Mouse (Mus musculus): Measurements from ENCODE around the gene Ascc3. TPM values are rescaled to one million over a fixed set of nuclear protein-coding genes. Genes with fewer than 3 reads are reported as not detected.
A peak's percentile ranks its signal among the peaks of the same experiment; 100 is the strongest.

The Ascc3 gene
- polyA plus RNA-seq (2016; fragmentation: Nextera tagmentation; extraction: Ambion mirVana), result 20.4 and 26.0 TPM in 2 replicates

- H3K4me1 ChIP-seq (replicated peaks), result no peaks in the 10 kb centered on the region
- peak within 1 kb of the TSS; percentile 81 for H3K9ac ChIP-seq (replicated peaks)
- under 1% methylated on average over 79 of the region's 79 CpGs for WGBS
- no peaks in the 10 kb centered on the region for H3K36me3 ChIP-seq
- no peaks in the 10 kb centered on the region for H3K9me3 ChIP-seq
- H3K4me2 ChIP-seq, result peak within 1 kb of the TSS; percentile 63
- peak; percentile 99 for ATAC-seq (ENCODE audit: insufficient number of reproducible peaks, insufficient read depth, low FRiP score, low TSS enrichment, low read depth)
- H3K27ac ChIP-seq, result peak within 1 kb of the TSS; percentile 93
- no peaks in the 10 kb centered on the region for H3K27me3 ChIP-seq
- H3K4me3 ChIP-seq (replicated peaks), result peak within 1 kb of the TSS; percentile 75
Measured at GRCm38 (mm10) chr10:50592355-50593293, at the start of gene Ascc3. Ascc3 (plus strand) TSS chr10:50592669.

DNA sequence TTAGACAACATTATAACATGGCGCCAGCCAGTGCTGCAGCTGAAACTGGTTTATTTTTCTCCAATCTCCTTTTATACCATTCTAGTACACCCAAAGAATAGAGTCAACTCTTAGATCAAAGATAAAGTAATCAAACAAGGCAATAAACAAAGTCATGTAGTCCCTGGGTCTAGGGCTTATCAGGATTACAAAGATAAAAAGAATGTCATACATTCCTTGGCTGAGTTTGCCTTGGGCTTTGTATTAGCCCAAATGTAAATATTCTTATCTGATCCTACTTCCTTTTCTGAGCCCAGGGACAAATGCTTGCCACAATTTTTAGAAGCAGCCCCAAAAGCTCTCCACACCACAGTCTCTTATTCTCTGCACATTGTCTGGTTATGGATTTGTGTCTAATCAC lies 7.7 kb upstream of the Ascc3 start:
- Histone ChIP-seq H3K36me3 (no peaks in the 10 kb centered on the region), H3K9me3 (no peaks in the 10 kb centered on the region), H3K9ac (replicated peaks) (no peak overlapping the region), H3K27ac (no peak overlapping the region), H3K4me3 (replicated peaks) (no peak overlapping the region), H3K27me3 (no peaks in the 10 kb centered on the region), H3K4me1 (replicated peaks) (no peaks in the 10 kb centered on the region), H3K4me2 (no peak overlapping the region)
- no peak for ATAC-seq (ENCODE audit: insufficient number of reproducible peaks, insufficient read depth, low FRiP score, low TSS enrichment, low read depth)
- WGBS, result 73% methylated on average over 1 of the region's 1 CpGs

- H3K9ac ChIP-seq (replicated peaks), result no peak overlapping the region
- H3K4me1 ChIP-seq (replicated peaks), result no peaks in the 10 kb centered on the region
- WGBS, result 92% methylated on average over 1 of the region's 1 CpGs
- no peaks in the 10 kb centered on the region for H3K36me3 ChIP-seq
- H3K4me3 ChIP-seq (replicated peaks), result no peak overlapping the region
- no peaks in the 10 kb centered on the region for H3K27me3 ChIP-seq
- H3K4me2 ChIP-seq, result no peak overlapping the region
- no peak for ATAC-seq (ENCODE audit: insufficient number of reproducible peaks, insufficient read depth, low FRiP score, low TSS enrichment, low read depth)
- no peak overlapping the region for H3K27ac ChIP-seq
- no peaks in the 10 kb centered on the region for H3K9me3 ChIP-seq
Measured at GRCm38 (mm10) chr10:50586556-50586955, 5.9 kb upstream of the Ascc3 start.

DNA sequence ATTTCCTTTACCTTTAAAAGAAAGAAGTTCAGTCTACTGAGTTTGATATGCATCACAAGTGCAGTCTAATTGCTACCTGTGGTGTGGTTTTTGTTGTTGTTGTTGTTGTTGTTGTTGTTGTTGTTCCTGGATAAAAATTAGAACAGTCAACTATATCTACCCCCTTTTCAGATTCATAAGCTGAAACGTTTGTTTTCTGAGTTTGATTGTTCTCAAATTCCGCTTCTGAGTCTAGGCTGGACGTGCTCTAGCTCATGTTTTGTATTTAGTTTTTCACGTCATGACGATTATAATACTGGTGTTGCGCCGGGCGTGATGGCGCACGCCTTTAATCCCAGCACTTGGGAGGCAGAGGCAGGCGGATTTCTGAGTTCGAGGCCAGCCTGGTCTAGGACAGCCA lies 902 bp downstream of the Ascc3 start:
- ATAC-seq (ENCODE audit: insufficient number of reproducible peaks, insufficient read depth, low FRiP score, low TSS enrichment, low read depth), result no peak
- peak overlapping the region; percentile 75 for H3K4me3 ChIP-seq (replicated peaks)
- H3K9ac ChIP-seq (replicated peaks), result peak overlapping the region; percentile 81
- no peaks in the 10 kb centered on the region for H3K27me3 ChIP-seq
- H3K36me3 ChIP-seq, result no peaks in the 10 kb centered on the region
- H3K9me3 ChIP-seq, result no peaks in the 10 kb centered on the region
- 75% methylated on average over 12 of the region's 12 CpGs for WGBS
- H3K27ac ChIP-seq, result no peak overlapping the region
- H3K4me2 ChIP-seq, result peak overlapping the region; percentile 63
- H3K4me1 ChIP-seq (replicated peaks), result no peaks in the 10 kb centered on the region

DNA sequence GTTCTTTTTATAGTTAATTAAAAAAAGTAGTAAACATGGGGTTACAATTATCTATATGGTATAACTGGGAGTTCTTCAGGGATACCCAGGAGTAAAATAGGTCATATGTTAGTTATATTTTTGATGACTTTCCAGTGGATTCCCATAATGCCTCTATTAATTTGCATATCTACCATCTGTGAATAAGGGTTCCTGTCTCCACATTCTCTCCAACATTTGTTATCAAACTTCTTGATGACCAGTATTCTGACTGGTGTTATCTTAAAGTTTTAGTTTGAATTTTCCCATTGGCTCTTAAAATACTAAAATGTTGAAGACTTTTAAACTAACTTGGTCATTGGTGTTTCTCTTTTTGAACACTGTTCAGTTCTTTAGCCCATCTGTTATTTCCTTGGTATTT lies 2.9 kb downstream of the Ascc3 start:
- H3K9me3 ChIP-seq, result no peaks in the 10 kb centered on the region
- no peaks in the 10 kb centered on the region for H3K4me1 ChIP-seq (replicated peaks)
- no peak overlapping the region for H3K4me2 ChIP-seq
- no peak overlapping the region for H3K27ac ChIP-seq
- H3K9ac ChIP-seq (replicated peaks), result no peak overlapping the region
- no peaks in the 10 kb centered on the region for H3K27me3 ChIP-seq
- no peak overlapping the region for H3K4me3 ChIP-seq (replicated peaks)
- no peak for ATAC-seq (ENCODE audit: insufficient number of reproducible peaks, insufficient read depth, low FRiP score, low TSS enrichment, low read depth)
- no peaks in the 10 kb centered on the region for H3K36me3 ChIP-seq

DNA sequence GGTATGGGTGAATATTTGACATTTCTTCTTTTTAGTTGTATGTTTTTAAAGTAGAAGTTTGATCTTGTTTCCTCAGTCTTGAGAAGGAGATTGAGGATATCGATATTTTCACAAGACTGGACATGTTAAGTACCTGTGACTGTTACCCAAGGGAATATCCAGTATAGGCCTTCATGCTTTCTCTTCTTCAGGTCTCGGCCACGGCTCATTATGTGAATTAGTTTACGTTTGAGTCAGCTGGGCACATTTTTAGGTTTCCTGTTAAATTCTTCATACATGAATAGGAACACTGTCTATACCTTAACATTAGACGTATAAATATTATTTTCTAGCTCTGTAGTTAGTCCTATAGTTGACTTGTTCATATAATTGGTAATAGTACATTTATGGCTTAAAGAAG lies 12.4 kb downstream of the Ascc3 start:
- Histone ChIP-seq H3K9me3 (no peaks in the 10 kb centered on the region), H3K27ac (no peak overlapping the region), H3K4me1 (replicated peaks) (no peaks in the 10 kb centered on the region), H3K27me3 (no peaks in the 10 kb centered on the region), H3K4me2 (no peak overlapping the region), H3K36me3 (no peaks in the 10 kb centered on the region), H3K9ac (replicated peaks) (no peak overlapping the region), H3K4me3 (replicated peaks) (no peak overlapping the region)
- WGBS, result 84% methylated on average over 5 of the region's 5 CpGs
- ATAC-seq (ENCODE audit: insufficient number of reproducible peaks, insufficient read depth, low FRiP score, low TSS enrichment, low read depth), result no peak

DNA sequence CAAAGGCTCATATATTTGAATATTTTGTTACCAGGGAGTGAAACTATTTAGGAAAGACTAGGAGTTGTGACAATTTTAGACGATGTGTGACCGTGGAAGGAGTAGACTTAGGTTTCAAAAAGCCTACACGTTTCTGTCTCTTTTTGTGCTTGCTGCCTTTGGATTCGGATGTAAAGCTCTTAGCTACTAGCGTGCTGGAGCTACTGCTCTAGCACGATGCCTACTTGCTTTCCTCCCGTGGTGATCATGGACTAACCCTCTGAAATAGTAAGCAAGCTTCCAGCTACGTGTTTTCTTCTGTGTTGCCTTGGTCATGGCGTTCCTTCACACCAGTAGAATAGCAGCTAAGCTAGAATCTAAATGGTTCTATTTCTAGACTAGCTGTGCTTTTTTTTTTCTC lies 21.4 kb downstream of the Ascc3 start:
- Histone ChIP-seq H3K4me2 (no peak overlapping the region), H3K4me3 (replicated peaks) (no peak overlapping the region), H3K27me3 (no peaks in the 10 kb centered on the region), H3K9me3 (no peaks in the 10 kb centered on the region), H3K27ac (no peak overlapping the region), H3K36me3 (peaks cover 11% of the 10 kb centered on the region; the same call in 1 of the 2 replicates), H3K4me1 (replicated peaks) (no peaks in the 10 kb centered on the region), H3K9ac (replicated peaks) (no peak overlapping the region)
- ATAC-seq (ENCODE audit: insufficient number of reproducible peaks, insufficient read depth, low FRiP score, low TSS enrichment, low read depth), result no peak
- WGBS, result 94% methylated on average over 9 of the region's 9 CpGs

DNA sequence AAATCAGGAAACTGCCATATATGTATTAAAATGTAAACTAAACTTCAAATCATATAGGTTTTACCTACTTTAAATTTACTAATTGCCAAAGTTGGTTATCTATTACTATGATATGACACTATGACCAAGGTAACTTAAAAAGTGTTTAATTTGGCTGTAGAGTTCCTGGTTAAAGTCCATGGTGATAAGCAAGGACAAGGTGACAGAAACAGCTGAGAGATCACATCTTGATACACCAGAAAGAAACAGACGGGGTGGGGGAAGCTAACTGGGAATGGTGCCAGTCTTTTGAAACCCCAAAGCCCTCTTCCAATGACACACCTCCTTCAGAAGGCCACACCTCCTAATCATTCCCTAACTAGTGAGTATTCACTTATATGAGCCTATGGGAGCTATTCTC lies 33.4 kb downstream of the Ascc3 start:
- no peaks in the 10 kb centered on the region for H3K27me3 ChIP-seq
- no peak overlapping the region for H3K4me3 ChIP-seq (replicated peaks)
- H3K4me2 ChIP-seq, result no peak overlapping the region
- peaks cover 10% of the 10 kb centered on the region for H3K36me3 ChIP-seq
- no peak for ATAC-seq (ENCODE audit: insufficient number of reproducible peaks, insufficient read depth, low FRiP score, low TSS enrichment, low read depth)
- H3K27ac ChIP-seq, result no peak overlapping the region
- H3K4me1 ChIP-seq (replicated peaks), result no peaks in the 10 kb centered on the region
- no peak overlapping the region for H3K9ac ChIP-seq (replicated peaks)
- 91% methylated on average over 1 of the region's 1 CpGs for WGBS
- H3K9me3 ChIP-seq, result no peaks in the 10 kb centered on the region

DNA sequence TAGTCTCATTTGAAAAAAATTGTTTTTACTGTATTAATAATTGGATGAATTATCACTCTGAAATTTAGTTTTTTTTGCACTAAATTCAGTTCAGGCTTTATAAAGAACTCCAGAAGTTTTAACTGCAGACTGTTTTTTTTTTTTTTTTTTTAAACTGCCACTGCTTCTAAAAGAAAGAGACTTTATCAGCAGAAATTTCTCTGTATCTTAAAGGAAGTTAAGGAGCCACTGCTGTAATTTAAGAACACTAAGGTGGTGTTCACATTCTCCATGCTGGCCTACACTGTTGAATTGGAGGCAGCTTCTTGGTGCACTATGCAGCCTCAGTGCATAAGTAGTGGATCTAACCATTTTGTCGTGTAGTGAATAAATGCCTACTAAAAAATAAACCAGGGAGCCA lies 47.1 kb downstream of the Ascc3 start:
- no peak for ATAC-seq (ENCODE audit: insufficient number of reproducible peaks, insufficient read depth, low FRiP score, low TSS enrichment, low read depth)
- Histone ChIP-seq H3K4me3 (replicated peaks) (no peak overlapping the region), H3K36me3 (no peaks in the 10 kb centered on the region), H3K27me3 (no peaks in the 10 kb centered on the region), H3K4me2 (no peak overlapping the region), H3K9ac (replicated peaks) (no peak overlapping the region), H3K9me3 (no peaks in the 10 kb centered on the region), H3K27ac (no peak overlapping the region), H3K4me1 (replicated peaks) (no peaks in the 10 kb centered on the region)
- 59% methylated on average over 1 of the region's 1 CpGs for WGBS

GRCm38 (mm10) chr10:50650612-50651011 lies 58.1 kb downstream of the Ascc3 start:
- H3K36me3 ChIP-seq, result peaks cover 17% of the 10 kb centered on the region
- no peaks in the 10 kb centered on the region for H3K4me1 ChIP-seq (replicated peaks)
- no peaks in the 10 kb centered on the region for H3K9me3 ChIP-seq
- H3K4me2 ChIP-seq, result no peak overlapping the region
- no peak overlapping the region for H3K9ac ChIP-seq (replicated peaks)
- H3K27ac ChIP-seq, result no peak overlapping the region
- no peak overlapping the region for H3K4me3 ChIP-seq (replicated peaks)
- H3K27me3 ChIP-seq, result no peaks in the 10 kb centered on the region
- ATAC-seq (ENCODE audit: insufficient number of reproducible peaks, insufficient read depth, low FRiP score, low TSS enrichment, low read depth), result no peak
- 88% methylated on average over 8 of the region's 8 CpGs for WGBS

- no peak for ATAC-seq (ENCODE audit: insufficient number of reproducible peaks, insufficient read depth, low FRiP score, low TSS enrichment, low read depth)
- Histone ChIP-seq H3K4me2 (no peak overlapping the region), H3K36me3 (peaks cover 17% of the 10 kb centered on the region), H3K9ac (replicated peaks) (no peak overlapping the region), H3K27ac (no peak overlapping the region), H3K27me3 (no peaks in the 10 kb centered on the region), H3K4me3 (replicated peaks) (no peak overlapping the region), H3K4me1 (replicated peaks) (no peaks in the 10 kb centered on the region), H3K9me3 (no peaks in the 10 kb centered on the region)
- WGBS, result 94% methylated on average over 3 of the region's 3 CpGs
Measured at GRCm38 (mm10) chr10:50653551-50653950, 61.1 kb downstream of the Ascc3 start.

DNA sequence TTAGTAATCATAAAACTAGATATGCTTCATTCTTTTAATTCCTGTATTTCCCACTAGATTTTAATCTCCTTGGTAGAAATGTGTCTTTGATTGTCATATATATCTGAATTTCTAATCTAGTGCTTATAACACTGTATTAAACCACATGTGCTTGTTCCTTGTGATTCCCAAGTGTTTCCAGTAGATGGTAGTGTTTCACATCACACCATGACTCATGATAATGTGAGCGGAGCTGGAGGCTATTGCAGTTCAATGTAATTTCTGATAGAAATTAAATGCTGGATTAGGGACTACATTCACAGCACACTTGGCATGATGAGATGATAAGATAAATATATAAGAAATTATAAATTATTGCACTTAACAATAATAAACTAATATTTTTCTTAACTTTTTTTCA lies 64.9 kb downstream of the Ascc3 start:
- Histone ChIP-seq H3K4me2 (no peak overlapping the region), H3K27me3 (no peaks in the 10 kb centered on the region), H3K36me3 (peaks cover 10% of the 10 kb centered on the region), H3K4me3 (replicated peaks) (no peak overlapping the region), H3K9me3 (no peaks in the 10 kb centered on the region), H3K9ac (replicated peaks) (no peak overlapping the region), H3K27ac (no peak overlapping the region), H3K4me1 (replicated peaks) (no peaks in the 10 kb centered on the region)
- 45% methylated on average over 1 of the region's 1 CpGs for WGBS
- ATAC-seq (ENCODE audit: insufficient number of reproducible peaks, insufficient read depth, low FRiP score, low TSS enrichment, low read depth), result no peak
